Mouse (Mus musculus): Measurements from ENCODE around the gene Slc4a7. TPM values are rescaled to one million over a fixed set of nuclear protein-coding genes. Genes with fewer than 3 reads are reported as not detected.
"Not testable (repeated sequence)": the region's sequence is repeated elsewhere in the genome, so short reads cannot be mapped to it uniquely, and the experiment has no call there.

Slc4a7 gene
- polyA plus RNA-seq, 1 experiment from 2014 or later = 15.7 TPM

DNA sequence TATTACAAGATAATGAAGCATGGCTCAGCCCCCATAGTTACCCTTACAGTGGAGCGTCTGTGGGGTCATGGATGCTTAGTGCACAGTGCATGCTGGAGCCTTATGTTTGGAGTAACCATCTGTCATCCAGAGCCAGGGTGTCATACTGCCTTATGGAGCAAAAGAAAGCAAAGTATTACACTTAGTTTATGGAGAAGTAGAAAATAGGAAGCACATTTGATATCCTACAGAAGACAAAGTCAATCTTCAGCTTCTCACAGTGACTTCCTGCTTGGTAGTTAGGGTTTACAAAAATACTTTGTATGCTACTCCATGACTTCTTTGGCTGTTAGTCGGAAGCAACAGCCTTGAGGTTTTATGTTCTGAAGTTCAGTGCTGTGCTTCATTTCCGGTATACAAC, 98.7 kb downstream of the Slc4a7 start:
- Histone ChIP-seq H3K4me2 (replicated peaks) (no peak overlapping the region), H3K4me3 (replicated peaks) (no peak overlapping the region), H3K9ac (no peak overlapping the region), H3K27ac (replicated peaks) (no peak overlapping the region), H3K4me1 (0 out of 2 replicates have a peak, but pooled peaks cover 6% of the 10 kb centered on the region), H3K36me3 (0 out of 2 replicates have a peak, but pooled peaks cover 4% of the 10 kb centered on the region), H3K27me3 (no peaks in the 10 kb centered on the region), H3K9me3 (replicated peaks) (no peaks in the 10 kb centered on the region)
- WGBS = 93% methylated on average over 3 of the region's 3 CpGs
- no peak for ATAC-seq (ENCODE audit: insufficient number of reproducible peaks, low FRiP score, low TSS enrichment, low read depth)

DNA sequence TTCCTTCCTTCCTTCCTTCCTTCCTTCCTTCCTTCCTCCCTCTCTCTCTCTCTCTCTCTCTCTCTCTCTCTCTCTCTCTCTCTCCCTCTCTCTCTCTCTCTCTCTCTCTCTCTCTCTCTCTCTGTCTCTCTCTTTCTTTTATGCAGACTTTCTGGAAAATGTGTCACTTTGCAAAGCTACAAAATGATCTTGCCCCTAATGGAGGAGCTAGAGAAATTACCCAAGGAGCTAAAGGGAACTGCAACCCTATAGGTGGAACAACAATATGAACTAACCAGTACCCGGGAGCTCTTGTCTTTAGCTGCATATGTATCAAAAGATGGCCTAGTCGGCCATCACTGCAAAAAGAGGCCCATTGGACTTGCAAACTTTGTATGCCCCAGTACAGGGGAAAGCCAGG, 101.0 kb downstream of the Slc4a7 start, which contains the start of gene Nek10:
Nek10 (plus strand) TSS at position 301 of the 400 bp plus-strand sequence.
- not testable (repeated sequence) for H3K36me3 ChIP-seq; H3K4me3 ChIP-seq (replicated peaks); H3K4me1 ChIP-seq; ATAC-seq (ENCODE audit: insufficient number of reproducible peaks, low FRiP score, low TSS enrichment, low read depth); H3K27ac ChIP-seq (replicated peaks); H3K27me3 ChIP-seq; H3K9ac ChIP-seq; H3K9me3 ChIP-seq (replicated peaks); H3K4me2 ChIP-seq (replicated peaks)
- WGBS = 59% methylated on average over 2 of the region's 2 CpGs

DNA sequence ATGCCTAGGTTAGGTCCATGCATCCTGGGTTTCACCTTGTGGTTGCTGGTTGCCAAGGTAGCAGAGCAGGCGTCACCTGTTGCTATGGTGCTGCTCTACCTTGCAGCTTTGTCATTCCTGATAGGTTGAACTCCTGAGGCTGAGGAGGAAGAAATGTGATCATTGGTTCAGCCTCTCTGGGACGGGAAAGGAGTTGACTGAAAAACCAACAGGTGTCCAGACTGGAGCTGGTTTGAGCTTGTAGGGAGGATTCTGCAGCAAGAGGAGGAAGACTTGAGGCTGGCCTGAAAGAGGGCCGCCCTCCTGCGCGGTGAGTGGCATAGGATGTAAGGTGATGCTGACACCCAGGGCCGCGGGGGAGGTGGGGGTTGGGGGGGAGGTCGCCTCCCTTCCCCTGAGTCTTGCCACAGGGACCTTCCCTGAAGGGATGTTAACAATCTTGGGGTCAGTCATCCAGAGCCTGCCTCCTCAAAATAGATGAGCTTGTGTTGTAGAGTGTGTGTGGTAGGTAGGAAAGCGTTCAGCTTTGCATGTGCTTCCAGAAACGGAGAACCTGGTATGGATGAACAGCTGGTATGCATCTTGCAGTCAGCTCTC, 101.9 kb downstream of the Slc4a7 start:
- Histone ChIP-seq H3K27ac (replicated peaks) (no peak overlapping the region), H3K4me2 (replicated peaks) (no peak overlapping the region), H3K4me3 (replicated peaks) (no peak overlapping the region), H3K4me1 (0 out of 2 replicates have a peak, but pooled peaks cover 6% of the 10 kb centered on the region), H3K9ac (no peak overlapping the region), H3K36me3 (0 out of 2 replicates have a peak, but pooled peaks cover 4% of the 10 kb centered on the region), H3K9me3 (replicated peaks) (no peaks in the 10 kb centered on the region), H3K27me3 (no peaks in the 10 kb centered on the region)
- WGBS = 8% methylated on average over 10 of the region's 10 CpGs
- ATAC-seq (ENCODE audit: insufficient number of reproducible peaks, low FRiP score, low TSS enrichment, low read depth) = peak; percentile 85

DNA sequence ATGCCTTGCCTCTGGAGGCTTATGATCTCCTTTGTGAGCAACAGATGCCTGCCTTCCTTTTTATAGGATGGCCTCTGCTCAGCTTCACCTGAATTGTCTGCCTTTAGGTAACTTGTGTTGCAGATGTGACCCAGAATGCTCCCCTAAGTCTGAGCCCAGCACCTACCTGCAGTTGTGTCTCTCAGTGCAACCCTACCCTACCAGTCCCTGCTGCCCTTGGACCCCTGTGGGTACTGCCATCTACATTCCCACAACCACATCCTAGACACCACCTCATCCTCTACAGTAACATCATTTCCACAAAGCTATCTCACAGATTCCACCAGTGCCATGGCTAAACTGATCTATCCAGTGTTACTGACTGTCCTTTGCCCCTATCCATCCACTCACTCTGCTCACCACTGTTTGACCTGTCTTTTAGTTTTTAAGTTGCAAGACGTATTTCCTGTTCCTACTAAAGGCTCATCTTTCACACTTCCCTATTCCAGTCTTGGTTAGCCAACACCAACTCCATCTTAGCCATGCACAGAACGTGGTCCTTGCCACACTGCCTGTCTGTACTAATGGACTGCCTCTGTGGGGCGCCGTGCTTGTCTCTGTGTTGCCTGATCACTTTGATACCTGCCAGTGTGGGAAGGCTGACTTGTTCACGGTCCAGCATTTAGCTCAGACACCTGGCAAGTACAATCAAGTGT, 102.6 kb downstream of the Slc4a7 start:
- H3K9ac ChIP-seq = no peak overlapping the region
- 0 out of 2 replicates have a peak, but pooled peaks cover 4% of the 10 kb centered on the region for H3K36me3 ChIP-seq
- WGBS = 64% methylated on average over 5 of the region's 5 CpGs
- H3K4me3 ChIP-seq (replicated peaks) = no peak overlapping the region
- no peak overlapping the region for H3K27ac ChIP-seq (replicated peaks)
- ATAC-seq (ENCODE audit: insufficient number of reproducible peaks, low FRiP score, low TSS enrichment, low read depth) = 0 out of 2 replicates have a peak, but pooled peaks have one; percentile 24
- no peaks in the 10 kb centered on the region for H3K9me3 ChIP-seq (replicated peaks)
- no peak overlapping the region for H3K4me2 ChIP-seq (replicated peaks)
- H3K27me3 ChIP-seq = no peaks in the 10 kb centered on the region
- H3K4me1 ChIP-seq = 0 out of 2 replicates have a peak, but pooled peaks cover 6% of the 10 kb centered on the region

DNA sequence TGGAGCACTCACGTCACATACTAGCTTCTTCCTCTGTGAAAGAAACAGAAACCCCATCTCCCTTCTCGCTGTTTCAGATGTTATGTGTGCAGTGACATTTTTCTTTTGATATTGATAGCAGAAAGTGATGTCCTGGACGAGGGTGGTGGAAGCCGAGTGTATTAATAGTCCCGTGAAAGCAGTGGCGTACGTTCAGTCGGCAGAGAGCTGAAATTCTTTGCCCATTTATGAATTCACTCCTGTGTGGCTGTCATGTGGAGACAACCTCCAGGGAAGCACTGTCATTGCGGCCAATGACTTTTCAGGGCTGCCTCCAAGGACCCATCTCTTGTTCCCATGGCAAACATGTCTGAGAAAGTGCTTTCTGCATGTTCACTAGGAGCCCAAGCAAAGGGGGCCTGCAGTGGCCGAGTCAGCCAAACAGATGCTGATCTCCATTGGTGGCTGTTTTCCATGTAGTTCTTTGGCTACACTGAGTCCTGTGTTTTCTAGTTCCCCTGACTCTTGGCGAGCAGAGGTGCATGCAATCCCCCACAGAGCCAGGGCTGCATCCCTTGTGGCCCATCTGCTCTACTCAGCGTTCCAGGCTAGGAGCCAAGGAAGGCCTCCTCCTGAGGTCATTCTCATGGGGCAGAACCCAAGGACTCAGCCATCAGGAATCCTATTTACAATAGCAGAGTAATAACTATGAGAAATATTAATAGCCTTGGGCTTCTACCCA, 130.6 kb downstream of the Slc4a7 start:
- 64% methylated on average over 12 of the region's 12 CpGs for WGBS
- Histone ChIP-seq H3K9ac (no peak overlapping the region), H3K4me3 (replicated peaks) (no peak overlapping the region), H3K9me3 (replicated peaks) (no peaks in the 10 kb centered on the region), H3K4me2 (replicated peaks) (no peak overlapping the region), H3K36me3 (no peaks in the 10 kb centered on the region), H3K27me3 (no peaks in the 10 kb centered on the region), H3K27ac (replicated peaks) (peak overlapping the region; percentile 55; the same call in 1 of the 2 replicates), H3K4me1 (peaks cover 7% of the 10 kb centered on the region; the same call in 1 of the 2 replicates)
- ATAC-seq (ENCODE audit: insufficient number of reproducible peaks, low FRiP score, low TSS enrichment, low read depth) = peak; percentile 45; the same call in 1 of the 2 replicates

DNA sequence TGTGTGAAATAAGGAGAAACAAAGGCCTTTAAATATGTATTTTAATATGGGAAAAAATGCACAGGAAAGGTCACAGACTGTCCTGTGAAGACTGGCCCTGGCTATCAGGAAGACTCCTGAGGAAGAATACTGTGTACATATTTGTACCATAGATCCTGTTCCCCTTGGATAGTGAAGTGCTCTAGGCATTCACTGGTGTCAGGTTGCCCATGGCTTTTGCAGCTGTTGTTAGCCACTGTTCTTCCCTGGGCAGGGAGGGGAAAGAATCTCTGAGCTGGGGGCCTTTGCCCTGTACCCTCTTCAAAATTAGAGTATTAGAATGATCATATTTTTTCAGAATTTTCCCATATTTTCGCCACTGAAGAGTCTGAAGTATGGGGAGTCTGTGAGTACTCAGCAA, 131.4 kb downstream of the Slc4a7 start:
- Histone ChIP-seq H3K4me2 (replicated peaks) (no peak overlapping the region), H3K36me3 (no peaks in the 10 kb centered on the region), H3K27ac (replicated peaks) (0 out of 2 replicates have a peak overlapping the region, but pooled peaks have one; percentile 36), H3K4me3 (replicated peaks) (no peak overlapping the region), H3K27me3 (no peaks in the 10 kb centered on the region), H3K9ac (no peak overlapping the region), H3K9me3 (replicated peaks) (no peaks in the 10 kb centered on the region), H3K4me1 (peaks cover 7% of the 10 kb centered on the region; the same call in 1 of the 2 replicates)
- ATAC-seq (ENCODE audit: insufficient number of reproducible peaks, low FRiP score, low TSS enrichment, low read depth) = peak; percentile 41; the same call in 1 of the 2 replicates
- WGBS = 61% methylated on average over 1 of the region's 1 CpGs

DNA sequence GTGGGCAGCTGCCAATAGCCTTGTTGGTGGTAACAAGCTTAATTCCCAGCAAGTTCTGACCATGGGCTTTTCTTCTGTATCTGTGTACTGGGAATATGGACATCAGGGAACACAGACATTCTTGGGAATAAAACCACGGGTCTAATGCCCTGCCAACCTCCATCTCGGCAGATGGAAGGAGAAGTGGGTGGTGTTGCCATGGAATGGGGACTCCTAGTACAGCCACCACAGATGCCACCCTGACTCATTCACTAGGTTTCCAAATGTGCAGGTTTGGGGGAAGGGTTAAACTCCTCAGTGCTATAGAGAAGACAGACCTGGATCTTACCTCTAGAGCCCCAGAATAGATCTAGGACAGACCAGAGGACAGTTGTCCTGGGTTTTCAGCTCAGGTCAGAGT, 132.2 kb downstream of the Slc4a7 start:
- no peaks in the 10 kb centered on the region for H3K36me3 ChIP-seq
- 81% methylated on average over 2 of the region's 2 CpGs for WGBS
- no peaks in the 10 kb centered on the region for H3K9me3 ChIP-seq (replicated peaks)
- H3K27ac ChIP-seq (replicated peaks) = no peak overlapping the region
- no peak overlapping the region for H3K9ac ChIP-seq
- no peak overlapping the region for H3K4me2 ChIP-seq (replicated peaks)
- no peak overlapping the region for H3K4me3 ChIP-seq (replicated peaks)
- H3K27me3 ChIP-seq = no peaks in the 10 kb centered on the region
- H3K4me1 ChIP-seq = peaks cover 7% of the 10 kb centered on the region; the same call in 1 of the 2 replicates
- no peak for ATAC-seq (ENCODE audit: insufficient number of reproducible peaks, low FRiP score, low TSS enrichment, low read depth)

DNA sequence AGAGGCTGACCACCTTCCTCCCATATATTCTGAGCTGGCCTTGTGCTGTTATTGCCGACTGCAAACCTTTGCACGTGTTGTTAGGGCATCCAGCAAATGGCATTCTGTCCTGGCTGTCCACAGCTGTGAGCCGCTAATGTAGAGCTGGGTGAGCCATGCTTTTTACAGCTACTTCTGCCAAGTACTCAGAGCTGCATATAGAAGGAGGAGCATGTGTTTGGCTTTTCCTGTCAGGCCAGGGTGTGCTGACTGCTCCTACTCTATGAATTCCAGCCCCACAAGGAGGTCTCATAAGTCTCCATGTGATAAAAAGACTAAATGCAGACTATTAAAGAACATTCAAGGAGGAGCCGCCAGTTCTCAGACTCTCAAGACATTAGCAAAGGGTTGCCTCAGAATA, 135.5 kb downstream of the Slc4a7 start:
- 77% methylated on average over 4 of the region's 4 CpGs for WGBS
- no peak for ATAC-seq (ENCODE audit: insufficient number of reproducible peaks, low FRiP score, low TSS enrichment, low read depth)
- H3K27me3 ChIP-seq = no peaks in the 10 kb centered on the region
- H3K9me3 ChIP-seq (replicated peaks) = no peaks in the 10 kb centered on the region
- H3K27ac ChIP-seq (replicated peaks) = no peak overlapping the region
- no peaks in the 10 kb centered on the region for H3K36me3 ChIP-seq
- H3K9ac ChIP-seq = no peak overlapping the region
- H3K4me2 ChIP-seq (replicated peaks) = no peak overlapping the region
- H3K4me1 ChIP-seq = peaks cover 4% of the 10 kb centered on the region; the same call in 1 of the 2 replicates
- H3K4me3 ChIP-seq (replicated peaks) = no peak overlapping the region

DNA sequence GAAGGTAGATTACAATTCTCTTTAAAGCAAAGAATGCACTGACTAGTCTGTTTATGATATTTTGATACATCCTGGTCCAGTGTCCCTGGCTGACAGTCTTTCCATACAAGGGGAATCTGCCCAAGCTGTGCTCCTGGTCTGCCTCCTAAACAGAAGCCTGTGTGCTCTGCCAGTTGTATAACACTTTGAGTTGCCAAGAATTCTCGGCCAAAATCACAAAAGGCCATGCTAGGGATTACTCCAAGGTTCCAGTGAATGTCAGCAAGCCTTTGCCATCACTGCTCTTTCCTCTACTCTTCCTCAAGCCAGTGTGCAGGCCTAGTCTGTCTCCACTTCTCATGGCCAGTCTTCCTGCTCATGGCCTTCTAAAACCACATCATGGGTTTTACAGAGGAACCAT, 136.0 kb downstream of the Slc4a7 start:
- H3K9ac ChIP-seq = no peak overlapping the region
- no peak overlapping the region for H3K4me2 ChIP-seq (replicated peaks)
- no peak overlapping the region for H3K27ac ChIP-seq (replicated peaks)
- no peaks in the 10 kb centered on the region for H3K27me3 ChIP-seq
- H3K9me3 ChIP-seq (replicated peaks) = no peaks in the 10 kb centered on the region
- no peak for ATAC-seq (ENCODE audit: insufficient number of reproducible peaks, low FRiP score, low TSS enrichment, low read depth)
- no peaks in the 10 kb centered on the region for H3K36me3 ChIP-seq
- WGBS = 66% methylated on average over 1 of the region's 1 CpGs
- H3K4me1 ChIP-seq = no peaks in the 10 kb centered on the region
- H3K4me3 ChIP-seq (replicated peaks) = no peak overlapping the region

DNA sequence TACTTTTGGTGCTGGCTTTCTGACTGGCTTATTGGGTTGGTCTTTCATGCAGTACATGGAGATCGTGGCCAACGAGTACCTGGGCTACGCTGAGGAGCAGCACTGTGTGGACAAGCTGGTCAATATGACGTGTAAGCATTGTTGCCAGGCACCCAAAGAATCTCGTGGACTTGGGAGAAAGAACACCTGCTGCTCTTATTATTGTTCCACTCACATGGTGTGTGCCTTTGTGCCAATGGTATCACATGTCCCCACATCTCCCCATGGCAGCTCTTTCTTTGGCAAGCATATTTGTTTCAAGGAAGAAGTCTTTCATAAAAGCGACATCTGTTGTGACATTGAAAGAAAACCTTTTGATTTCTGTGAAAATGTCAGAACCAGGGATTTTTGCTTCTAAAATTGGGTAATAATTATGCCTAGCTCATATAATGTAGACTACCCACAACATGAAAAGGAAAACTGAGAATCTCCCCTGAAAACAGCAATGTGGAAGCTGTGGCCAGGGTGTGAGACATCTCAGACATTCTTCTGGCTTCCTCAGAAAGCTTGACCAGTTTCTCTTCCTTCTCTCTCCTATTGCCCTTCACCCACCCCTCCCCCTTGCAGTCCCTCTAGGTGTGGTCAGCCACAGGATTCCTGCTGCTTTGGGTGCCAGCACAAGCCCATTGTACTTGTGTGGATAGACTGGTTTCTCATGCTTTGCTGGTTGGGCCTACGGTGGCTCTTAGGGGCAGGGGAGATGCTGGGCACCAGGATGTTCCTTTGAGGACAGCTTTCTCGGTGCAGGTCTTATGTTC, 140.9 kb downstream of the Slc4a7 start:
- H3K9me3 ChIP-seq (replicated peaks) = no peaks in the 10 kb centered on the region
- H3K4me3 ChIP-seq (replicated peaks) = no peak overlapping the region
- H3K4me1 ChIP-seq = no peaks in the 10 kb centered on the region
- no peak overlapping the region for H3K4me2 ChIP-seq (replicated peaks)
- 75% methylated on average over 8 of the region's 8 CpGs for WGBS
- H3K9ac ChIP-seq = no peak overlapping the region
- H3K27me3 ChIP-seq = no peaks in the 10 kb centered on the region
- ATAC-seq (ENCODE audit: insufficient number of reproducible peaks, low FRiP score, low TSS enrichment, low read depth) = peak; percentile 75
- H3K27ac ChIP-seq (replicated peaks) = no peak overlapping the region
- no peaks in the 10 kb centered on the region for H3K36me3 ChIP-seq

All from embryonic facial prominence, embryonic 15.5 days (tissue).